8 mouse cellular contexts compared by ENCODE assay signal in genomic region chr2:29624739-29625138, GRCm38 (mm10). TPM values are rescaled to one million over a fixed set of nuclear protein-coding genes. Genes with fewer than 3 reads are reported as not detected.
DNase-seq lines count a peak whose midpoint lies in the region; ATAC-seq lines count a peak whose summit lies in the region.

No protein-coding gene starts in this region.

- ATAC-seq in forebrain, embryonic 15.5 days (replicated peaks): no peak
- no peak for ATAC-seq in forebrain, embryonic 12.5 days (ENCODE audit: low FRiP score)
- peak; percentile 54 for ATAC-seq in common myeloid progenitor, adult 5-6 weeks (replicated peaks; ENCODE audit: low read depth, poor library complexity, severe bottlenecking)
- no peak for ATAC-seq in midbrain, embryonic 16.5 days

- DNase-seq in heart, postnatal 14 days: peak; percentile 57 to 63
- peak; percentile 66 for DNase-seq in naive thymus-derived CD4-positive, alpha-beta T cell, adult 2 months (ENCODE audit: low read depth)
- no peak for DNase-seq in kidney, postnatal 10 days
- no peak for DNase-seq in layer of hippocampus, postnatal 10 days (ENCODE audit: low spot score in 2 of 2)

- 0 out of 2 replicates have a peak overlapping the region, but pooled peaks have one; percentile 5 for H3K9ac ChIP-seq in forebrain, embryonic 15.5 days (replicated peaks)
- H3K9ac ChIP-seq in forebrain, embryonic 12.5 days: no peak overlapping the region
- H3K9ac ChIP-seq in midbrain, embryonic 16.5 days (ENCODE audit: low read depth, low read length): no peak overlapping the region

- intact Hi-C loops in heart, postnatal 14 days (cut with DNase I): no loop called here

- no peaks in the 10 kb centered on the region for H3K36me3 ChIP-seq in forebrain, embryonic 15.5 days
- H3K36me3 ChIP-seq in forebrain, embryonic 12.5 days (replicated peaks): no peaks in the 10 kb centered on the region
- no peaks in the 10 kb centered on the region for H3K36me3 ChIP-seq in midbrain, embryonic 16.5 days (ENCODE audit: control insufficient read depth, insufficient read depth, low read length)

- no peaks in the 10 kb centered on the region for H3K27me3 ChIP-seq in forebrain, embryonic 15.5 days
- H3K27me3 ChIP-seq in forebrain, embryonic 12.5 days: no peaks in the 10 kb centered on the region
- no peaks in the 10 kb centered on the region for H3K27me3 ChIP-seq in midbrain, embryonic 16.5 days (ENCODE audit: control insufficient read depth, insufficient read depth, low read depth, low read length)

- WGBS in forebrain, embryonic 15.5 days: 79% methylated on average over 5 of the region's 5 CpGs
- 89% methylated on average over 5 of the region's 5 CpGs for WGBS in forebrain, embryonic 12.5 days
- 72% methylated on average over 5 of the region's 5 CpGs for WGBS in midbrain, embryonic 16.5 days

- H3K27ac ChIP-seq in forebrain, embryonic 15.5 days (replicated peaks): no peak overlapping the region
- no peak overlapping the region for H3K27ac ChIP-seq in forebrain, embryonic 12.5 days
- H3K27ac ChIP-seq in midbrain, embryonic 16.5 days (ENCODE audit: low read length): no peak overlapping the region

- H3K4me1 ChIP-seq in forebrain, embryonic 15.5 days: peaks cover 29% of the 10 kb centered on the region
- peaks cover 41% of the 10 kb centered on the region for H3K4me1 ChIP-seq in forebrain, embryonic 12.5 days
- peaks cover 14% of the 10 kb centered on the region for H3K4me1 ChIP-seq in midbrain, embryonic 16.5 days (ENCODE audit: control insufficient read depth, insufficient read depth, low read length)

- H3K4me2 ChIP-seq in forebrain, embryonic 15.5 days (replicated peaks): no peak overlapping the region
- H3K4me2 ChIP-seq in forebrain, embryonic 12.5 days: no peak overlapping the region
- no peak overlapping the region for H3K4me2 ChIP-seq in midbrain, embryonic 16.5 days (ENCODE audit: low read length)

- H3K9me3 ChIP-seq in forebrain, embryonic 15.5 days: no peaks in the 10 kb centered on the region
- no peaks in the 10 kb centered on the region for H3K9me3 ChIP-seq in forebrain, embryonic 12.5 days
- no peaks in the 10 kb centered on the region for H3K9me3 ChIP-seq in midbrain, embryonic 16.5 days (replicated peaks; ENCODE audit: control insufficient read depth, low read length, poor library complexity, severe bottlenecking)

- H3K4me3 ChIP-seq in forebrain, embryonic 15.5 days: no peak overlapping the region
- no peak overlapping the region for H3K4me3 ChIP-seq in forebrain, embryonic 12.5 days (replicated peaks)
- H3K4me3 ChIP-seq in midbrain, embryonic 16.5 days (ENCODE audit: low read depth, low read length): no peak overlapping the region

RNA-seq across cellular contexts. Expression of gene Rapgef1, which starts 5.2 kb away (rescaled TPM):
- polyA plus RNA-seq in forebrain, embryonic 15.5 days (2015; fragmentation: Nextera tagmentation; extraction: Ambion mirVana): 22.3 and 27.0 TPM in 2 replicates
- 22.3 and 24.0 TPM in 2 replicates for polyA plus RNA-seq in forebrain, embryonic 12.5 days (2016; fragmentation: Nextera tagmentation; extraction: Ambion mirVana)
- 25.4 and 40.5 TPM in 2 replicates for total RNA-seq in common myeloid progenitor, adult 5-6 weeks (2017)
- total RNA-seq in heart, postnatal 14 days (2021): 10 to 100 TPM; 89.6 to 91.6 TPM
- polyA plus RNA-seq in midbrain, embryonic 16.5 days (2015; fragmentation: Nextera tagmentation; extraction: Ambion mirVana): 18.1 and 18.7 TPM in 2 replicates
- total RNA-seq in layer of hippocampus, postnatal 10 days (2021): 100 to 1,000 TPM; 119 to 123 TPM

Comparison
In these comparisons a context has a peak if more than half of its experiments do, and no peak if none do; other contexts are left out.
1. DNase-seq: peak in heart, postnatal 14 days (2 of 2) and naive thymus-derived CD4-positive, alpha-beta T cell, adult 2 months (single experiment); none in kidney, postnatal 10 days (single experiment) and layer of hippocampus, postnatal 10 days (0 of 2).